8 mouse cellular contexts compared by ENCODE assay signal in the genomic region with DNA sequence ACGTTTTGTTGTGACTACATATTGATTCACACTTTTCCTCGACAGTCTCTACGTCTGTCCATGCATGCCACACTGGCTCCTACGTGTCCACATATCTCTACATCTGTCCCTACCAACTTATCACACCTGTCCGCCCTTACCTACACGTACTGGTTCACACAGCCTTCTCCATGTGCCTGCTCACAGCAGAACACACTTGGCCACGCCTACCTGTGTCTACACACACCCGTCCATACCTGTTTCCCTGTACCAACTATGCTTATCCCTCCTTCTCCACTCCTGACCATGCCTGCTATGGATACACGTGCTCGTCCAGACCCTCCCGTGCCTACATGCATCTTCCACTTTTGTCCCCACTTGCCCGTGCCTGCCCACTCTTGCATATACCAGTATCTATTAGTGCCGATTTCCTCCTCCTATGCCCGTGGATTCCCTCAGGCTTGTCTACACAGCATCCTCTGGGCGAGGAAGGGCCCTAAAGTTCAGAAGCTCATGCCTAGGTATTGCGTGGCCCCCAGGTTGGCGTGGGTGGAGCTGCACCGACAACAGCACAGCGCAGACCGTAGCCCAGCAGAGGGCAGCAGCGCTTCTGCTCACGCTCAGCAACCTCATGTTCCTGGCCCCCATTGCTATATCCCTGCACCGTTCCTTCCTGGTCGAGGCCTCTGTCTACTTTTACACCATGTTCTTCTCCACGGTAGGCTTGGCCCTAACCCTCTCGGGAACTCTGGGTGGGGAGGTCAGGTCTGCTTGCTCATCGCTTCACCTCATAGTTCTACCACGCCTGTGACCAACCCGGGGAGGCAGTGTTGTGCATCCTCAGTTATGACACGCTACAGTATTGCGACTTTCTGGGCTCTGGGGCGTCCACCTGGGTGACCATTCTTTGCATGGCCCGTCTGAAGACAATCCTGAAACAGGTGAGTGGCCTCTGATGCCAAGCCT. TPM values are rescaled to one million over a fixed set of nuclear protein-coding genes. Genes with fewer than 3 reads are reported as not detected.
DNase-seq lines count a peak whose midpoint lies in the region; ATAC-seq and TF ChIP-seq lines count a peak whose summit lies in the region.

No protein-coding gene starts in this region.

- no peak for TF ChIP-seq POLR2A in testis, adult 2 months (IDR thresholded peaks at IDR 0.05; ENCODE audit: control insufficient read depth, low read depth, low read length)

- H3K4me1 ChIP-seq in testis, adult 2 months (ENCODE audit: control insufficient read depth, insufficient read depth, low read length), result peaks cover 5% of the 10 kb centered on the region; the same call in 1 of the 2 replicates
- peaks cover 8% of the 10 kb centered on the region for H3K4me1 ChIP-seq in intestine, postnatal 0 days (replicated peaks; ENCODE audit: control insufficient read depth, insufficient read depth, low read length)
- peaks cover 12% of the 10 kb centered on the region for H3K4me1 ChIP-seq in liver, embryonic 16.5 days (ENCODE audit: control insufficient read depth, low read depth, low read length)
- H3K4me1 ChIP-seq in neural tube, embryonic 12.5 days, result peaks cover 15% of the 10 kb centered on the region

- ATAC-seq in erythroblast, adult 5-6 weeks (replicated peaks; ENCODE audit: low FRiP score, poor library complexity, severe bottlenecking), result peak; percentile 46
- ATAC-seq in intestine, postnatal 0 days, result peak; percentile 16; the same call in 1 of the 2 replicates
- 0 out of 2 replicates have a peak, but pooled peaks have one; percentile 25 for ATAC-seq in liver, embryonic 16.5 days (ENCODE audit: low read depth)
- no peak for ATAC-seq in neural tube, embryonic 12.5 days (ENCODE audit: low FRiP score, low read depth)

- H3K9me3 ChIP-seq in intestine, postnatal 0 days (ENCODE audit: control insufficient read depth), result no peaks in the 10 kb centered on the region
- no peaks in the 10 kb centered on the region for H3K9me3 ChIP-seq in liver, embryonic 16.5 days (replicated peaks; ENCODE audit: control insufficient read depth, low read length)
- H3K9me3 ChIP-seq in neural tube, embryonic 12.5 days, result no peaks in the 10 kb centered on the region

- no peak overlapping the region for H3K9ac ChIP-seq in intestine, postnatal 0 days (ENCODE audit: low read depth, low read length)
- H3K9ac ChIP-seq in liver, embryonic 16.5 days (ENCODE audit: low read depth, low read length), result no peak overlapping the region
- no peak overlapping the region for H3K9ac ChIP-seq in neural tube, embryonic 12.5 days

- H3K36me3 ChIP-seq in testis, adult 2 months (ENCODE audit: control insufficient read depth, insufficient read depth, low read length), result no peaks in the 10 kb centered on the region
- H3K36me3 ChIP-seq in intestine, postnatal 0 days (ENCODE audit: control insufficient read depth, insufficient read depth), result peaks cover 17% of the 10 kb centered on the region; the same call in 1 of the 2 replicates
- H3K36me3 ChIP-seq in liver, embryonic 16.5 days (ENCODE audit: control insufficient read depth, insufficient read depth), result no peaks in the 10 kb centered on the region
- H3K36me3 ChIP-seq in neural tube, embryonic 12.5 days, result peaks cover under 1% of the 10 kb centered on the region

- no peaks in the 10 kb centered on the region for H3K27me3 ChIP-seq in testis, adult 2 months (ENCODE audit: control insufficient read depth, insufficient read depth, low read length)
- H3K27me3 ChIP-seq in intestine, postnatal 0 days (replicated peaks; ENCODE audit: control insufficient read depth, insufficient read depth, low read length), result 0 out of 2 replicates have a peak, but pooled peaks cover under 1% of the 10 kb centered on the region
- peaks cover 7% of the 10 kb centered on the region for H3K27me3 ChIP-seq in liver, embryonic 16.5 days (ENCODE audit: control insufficient read depth, insufficient read depth, low read depth, low read length)
- peaks cover 30% of the 10 kb centered on the region for H3K27me3 ChIP-seq in neural tube, embryonic 12.5 days (replicated peaks)

- WGBS in intestine, postnatal 0 days, result 35% methylated on average over 33 of the region's 33 CpGs
- WGBS in liver, embryonic 16.5 days (ENCODE audit: insufficient replicate concordance), result 34% methylated on average over 33 of the region's 33 CpGs
- WGBS in neural tube, embryonic 12.5 days, result 52% methylated on average over 33 of the region's 33 CpGs

- DNase-seq in testis, postnatal 14 days (ENCODE audit: low spot score), result no peak
- DNase-seq in adrenal gland, postnatal 36 days, result peak; percentile 58 to 82
- no peak for DNase-seq in urinary bladder, postnatal 4 days (ENCODE audit: low spot score in 2 of 2)

- H3K27ac ChIP-seq in testis, adult 2 months (ENCODE audit: control insufficient read depth, insufficient read depth, low read depth, low read length), result no peak overlapping the region
- H3K27ac ChIP-seq in intestine, postnatal 0 days (ENCODE audit: low read depth, low read length), result no peak overlapping the region; the same call in 1 of the 2 replicates
- H3K27ac ChIP-seq in liver, embryonic 16.5 days (ENCODE audit: low read length), result no peak overlapping the region
- H3K27ac ChIP-seq in neural tube, embryonic 12.5 days, result no peak overlapping the region

- peak overlapping the region; percentile 30; the same call in 1 of the 2 replicates for H3K4me2 ChIP-seq in intestine, postnatal 0 days (replicated peaks; ENCODE audit: low read depth)
- H3K4me2 ChIP-seq in liver, embryonic 16.5 days (ENCODE audit: low read depth, low read length), result no peak overlapping the region
- 0 out of 2 replicates have a peak overlapping the region, but pooled peaks have one; percentile 5 for H3K4me2 ChIP-seq in neural tube, embryonic 12.5 days (replicated peaks)

- H3K4me3 ChIP-seq in testis, adult 2 months (ENCODE audit: control insufficient read depth, low read depth, low read length), result no peak overlapping the region
- H3K4me3 ChIP-seq in intestine, postnatal 0 days (ENCODE audit: low read depth, low read length), result no peak overlapping the region
- no peak overlapping the region for H3K4me3 ChIP-seq in liver, embryonic 16.5 days (ENCODE audit: low read depth, low read length)
- no peak overlapping the region for H3K4me3 ChIP-seq in neural tube, embryonic 12.5 days

- peak; percentile 67; the same call in 1 of the 2 replicates for TF ChIP-seq CTCF in testis, adult 2 months (IDR thresholded peaks at IDR 0.05; ENCODE audit: control insufficient read depth, insufficient read depth, insufficient replicate concordance, low read depth, low read length)
- TF ChIP-seq CTCF in intestine, postnatal 0 days (IDR thresholded peaks at IDR 0.05; ENCODE audit: low read depth), result peak; percentile 96

RNA-seq across cellular contexts. Expression of gene Mrpl28, which starts 3.3 kb away (rescaled TPM):
- polyA plus RNA-seq in testis, adult 2 months (2012; rRNA removed), result 30.4 and 36.5 TPM in 2 replicates
- 10 to 100 TPM; 85.8 to 88.4 TPM for total RNA-seq in adrenal gland, postnatal 36 days (2021)
- 21.7 and 22.6 TPM in 2 replicates for total RNA-seq in erythroblast, adult 5-6 weeks (2015; ENCODE audit: low replicate concordance)
- 10.1 and 11.0 TPM in 2 replicates for total RNA-seq in erythroblast, adult 5-6 weeks (2017; ENCODE audit: low replicate concordance)
- polyA plus RNA-seq in intestine, postnatal 0 days (2015; fragmentation: Nextera tagmentation; extraction: Ambion mirVana), result 142 and 143 TPM in 2 replicates
- polyA plus RNA-seq in liver, embryonic 16.5 days (2015; fragmentation: Nextera tagmentation; extraction: Ambion mirVana), result 106 and 117 TPM in 2 replicates
- polyA plus RNA-seq in neural tube, embryonic 12.5 days (2016; fragmentation: Nextera tagmentation; extraction: Ambion mirVana), result 190 and 200 TPM in 2 replicates

RNA-seq across cellular contexts. Expression of gene Tmem8, which starts 6.9 kb away (rescaled TPM):
- 361 and 374 TPM in 2 replicates for polyA plus RNA-seq in testis, adult 2 months (2012; rRNA removed)
- 1 to 10 TPM; 5.4 to 9.4 TPM for total RNA-seq in adrenal gland, postnatal 36 days (2021)
- 9.6 and 13.2 TPM in 2 replicates for total RNA-seq in erythroblast, adult 5-6 weeks (2015; ENCODE audit: low replicate concordance)
- 4.3 and 5.0 TPM in 2 replicates for total RNA-seq in erythroblast, adult 5-6 weeks (2017; ENCODE audit: low replicate concordance)
- 26.5 TPM in 2 replicates for polyA plus RNA-seq in intestine, postnatal 0 days (2015; fragmentation: Nextera tagmentation; extraction: Ambion mirVana)
- 1.2 and 1.6 TPM in 2 replicates for polyA plus RNA-seq in liver, embryonic 16.5 days (2015; fragmentation: Nextera tagmentation; extraction: Ambion mirVana)
- polyA plus RNA-seq in neural tube, embryonic 12.5 days (2016; fragmentation: Nextera tagmentation; extraction: Ambion mirVana), result 2.3 and 2.4 TPM in 2 replicates

RNA-seq across cellular contexts. Expression of gene Axin1, which starts 18.4 kb away (rescaled TPM):
- polyA plus RNA-seq in testis, adult 2 months (2012; rRNA removed), result 14.4 and 15.0 TPM in 2 replicates
- total RNA-seq in adrenal gland, postnatal 36 days (2021), result 10 to 100 TPM; 35.1 to 42.1 TPM
- total RNA-seq in erythroblast, adult 5-6 weeks (2015; ENCODE audit: low replicate concordance), result 5.6 and 6.3 TPM in 2 replicates
- 29.1 and 33.9 TPM in 2 replicates for total RNA-seq in erythroblast, adult 5-6 weeks (2017; ENCODE audit: low replicate concordance)
- polyA plus RNA-seq in intestine, postnatal 0 days (2015; fragmentation: Nextera tagmentation; extraction: Ambion mirVana), result 9.3 and 9.6 TPM in 2 replicates
- polyA plus RNA-seq in liver, embryonic 16.5 days (2015; fragmentation: Nextera tagmentation; extraction: Ambion mirVana), result 2.3 and 2.6 TPM in 2 replicates
- 22.6 and 23.4 TPM in 2 replicates for polyA plus RNA-seq in neural tube, embryonic 12.5 days (2016; fragmentation: Nextera tagmentation; extraction: Ambion mirVana)

RNA-seq across cellular contexts. Expression of gene Nme4, which starts 24.6 kb away (rescaled TPM):
- 5.3 and 5.4 TPM in 2 replicates for polyA plus RNA-seq in testis, adult 2 months (2012; rRNA removed)
- total RNA-seq in adrenal gland, postnatal 36 days (2021), result 1 to 10 TPM; 2.2 to 3.5 TPM
- 10.0 and 15.9 TPM in 2 replicates for total RNA-seq in erythroblast, adult 5-6 weeks (2015; ENCODE audit: low replicate concordance)
- total RNA-seq in erythroblast, adult 5-6 weeks (2017; ENCODE audit: low replicate concordance), result 4.2 and 5.2 TPM in 2 replicates
- 18.5 and 20.4 TPM in 2 replicates for polyA plus RNA-seq in intestine, postnatal 0 days (2015; fragmentation: Nextera tagmentation; extraction: Ambion mirVana)
- polyA plus RNA-seq in liver, embryonic 16.5 days (2015; fragmentation: Nextera tagmentation; extraction: Ambion mirVana), result 30.1 and 30.9 TPM in 2 replicates
- polyA plus RNA-seq in neural tube, embryonic 12.5 days (2016; fragmentation: Nextera tagmentation; extraction: Ambion mirVana), result 50.8 and 54.4 TPM in 2 replicates

RNA-seq across cellular contexts. Expression of gene Decr2, which starts 29.9 kb away (rescaled TPM):
- 9.8 and 12.0 TPM in 2 replicates for polyA plus RNA-seq in testis, adult 2 months (2012; rRNA removed)
- total RNA-seq in adrenal gland, postnatal 36 days (2021), result 10 to 100 TPM; 17.8 to 27.2 TPM
- 3.1 TPM in 1 of 2 replicates, not detected in the other for total RNA-seq in erythroblast, adult 5-6 weeks (2015; ENCODE audit: low replicate concordance)
- total RNA-seq in erythroblast, adult 5-6 weeks (2017; ENCODE audit: low replicate concordance), result 0.42 and 3.2 TPM in 2 replicates
- polyA plus RNA-seq in intestine, postnatal 0 days (2015; fragmentation: Nextera tagmentation; extraction: Ambion mirVana), result 36.2 and 37.4 TPM in 2 replicates
- polyA plus RNA-seq in liver, embryonic 16.5 days (2015; fragmentation: Nextera tagmentation; extraction: Ambion mirVana), result 21.2 and 26.3 TPM in 2 replicates
- polyA plus RNA-seq in neural tube, embryonic 12.5 days (2016; fragmentation: Nextera tagmentation; extraction: Ambion mirVana), result 28.6 and 30.1 TPM in 2 replicates

Comparison
In these comparisons a context has a peak if more than half of its experiments do, and no peak if none do; other contexts are left out.
1. DNase-seq: peak in adrenal gland, postnatal 36 days (2 of 2); none in testis, postnatal 14 days (single experiment) and urinary bladder, postnatal 4 days (0 of 2).
2. RNA of gene Tmem8, which starts 6.9 kb away (polyA plus RNA-seq): 361 to 374 TPM in testis, adult 2 months; 26.5 TPM in intestine, postnatal 0 days, 2.3 to 2.4 TPM in neural tube, embryonic 12.5 days and 1.2 to 1.6 TPM in liver, embryonic 16.5 days; every median in the first group is over 10 times any median in the second.